In the genomic region with DNA sequence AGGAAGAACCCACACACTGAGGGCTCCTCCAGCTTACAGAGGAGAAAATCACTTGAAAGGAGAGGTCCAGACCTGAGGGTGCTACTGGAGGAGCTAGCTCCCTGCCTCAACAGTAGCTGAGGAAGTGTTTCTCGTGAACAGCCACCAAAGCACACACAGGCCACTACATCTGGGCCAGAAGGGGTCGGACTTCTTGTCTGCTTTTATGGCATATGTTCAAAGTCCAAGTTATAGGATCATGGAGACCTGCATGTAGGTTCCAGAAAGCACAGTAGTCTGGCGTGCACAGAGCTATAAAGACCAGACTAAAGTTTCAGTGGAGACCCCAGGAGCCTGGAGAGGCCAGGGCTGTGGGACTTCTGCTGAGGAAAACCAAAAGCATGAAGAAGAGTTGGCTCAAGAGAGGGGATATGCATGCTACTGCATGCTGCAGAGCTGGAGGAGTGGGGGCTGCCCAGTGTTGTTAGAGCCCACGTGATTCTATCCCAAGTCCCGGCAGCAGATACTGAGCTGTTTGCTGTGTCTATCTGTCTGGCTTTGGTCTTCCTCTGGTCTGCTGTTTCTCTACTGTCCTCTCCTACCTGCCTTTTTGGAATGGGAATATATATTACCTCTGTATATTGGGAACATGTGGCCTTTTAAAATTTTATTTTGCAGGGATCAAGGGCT, we compare ENCODE assay signal across 18 mouse cellular contexts.
"Had no signal": no experiment of that assay in that cellular context is flagged by ENCODE, and none has a peak within 500 bp of the region (broad histone marks: within the 10 kb centered on the region; RNA-seq: fewer than 3 reads in every experiment).

No protein-coding gene starts in this region.

- H3K27me3 ChIP-seq: lung, embryonic 15.5 days; megakaryocyte, embryonic 14.5 days; midbrain, embryonic 13.5 days; midbrain, embryonic 15.5 days; neural tube, embryonic 13.5 days; stomach, embryonic 15.5 days had no signal

- H3K4me1 ChIP-seq: lung, embryonic 15.5 days; stomach, embryonic 15.5 days had no signal

- H3K9ac ChIP-seq: liver, postnatal 0 days; lung, embryonic 15.5 days; midbrain, embryonic 13.5 days; midbrain, embryonic 15.5 days; neural tube, embryonic 13.5 days; stomach, embryonic 15.5 days had no signal

- H3K36me3 ChIP-seq: lung, embryonic 15.5 days; midbrain, embryonic 15.5 days; neural tube, embryonic 13.5 days; stomach, embryonic 15.5 days had no signal

- H3K9me3 ChIP-seq: lung, embryonic 15.5 days; midbrain, embryonic 13.5 days; midbrain, embryonic 15.5 days; neural tube, embryonic 13.5 days; stomach, embryonic 15.5 days had no signal

- H3K4me2 ChIP-seq: lung, embryonic 15.5 days; midbrain, embryonic 11.5 days; midbrain, embryonic 13.5 days; midbrain, embryonic 15.5 days; neural tube, embryonic 13.5 days; stomach, embryonic 15.5 days had no signal

- ATAC-seq: liver, postnatal 0 days; lung, postnatal 0 days; midbrain, embryonic 13.5 days; midbrain, embryonic 15.5 days had no signal

- DNase-seq: liver, postnatal 0 days; lung, adult 2 months; lung, postnatal 14 days; lung, postnatal 36 days; right cerebral cortex, postnatal 14 days; thymus, adult 2 months; thymus, postnatal 25 days; thymus, postnatal 4 days had no signal

- H3K27ac ChIP-seq: lung, embryonic 15.5 days; macrophage; midbrain, embryonic 13.5 days; midbrain, embryonic 15.5 days; neural tube, embryonic 13.5 days; stomach, embryonic 15.5 days; stomach, postnatal 0 days had no signal

- H3K4me3 ChIP-seq: lung, embryonic 15.5 days; megakaryocyte, embryonic 14.5 days; midbrain, embryonic 13.5 days; midbrain, embryonic 15.5 days; neural tube, embryonic 13.5 days; stomach, embryonic 15.5 days had no signal
